Mouse (Mus musculus): ENCODE data around the gene Bnipl. TPM values are rescaled to one million over a fixed set of nuclear protein-coding genes. Genes with fewer than 3 reads are reported as not detected.

Bnipl gene
- total RNA-seq (2014; fragmentation: Nextera tagmentation) (not detected in 2 replicates), total RNA-seq (2017) (0.35 TPM in 1 of 2 replicates, not detected in the other), polyA plus RNA-seq (2012) (0.03 and 0.12 TPM in 2 replicates)

DNA sequence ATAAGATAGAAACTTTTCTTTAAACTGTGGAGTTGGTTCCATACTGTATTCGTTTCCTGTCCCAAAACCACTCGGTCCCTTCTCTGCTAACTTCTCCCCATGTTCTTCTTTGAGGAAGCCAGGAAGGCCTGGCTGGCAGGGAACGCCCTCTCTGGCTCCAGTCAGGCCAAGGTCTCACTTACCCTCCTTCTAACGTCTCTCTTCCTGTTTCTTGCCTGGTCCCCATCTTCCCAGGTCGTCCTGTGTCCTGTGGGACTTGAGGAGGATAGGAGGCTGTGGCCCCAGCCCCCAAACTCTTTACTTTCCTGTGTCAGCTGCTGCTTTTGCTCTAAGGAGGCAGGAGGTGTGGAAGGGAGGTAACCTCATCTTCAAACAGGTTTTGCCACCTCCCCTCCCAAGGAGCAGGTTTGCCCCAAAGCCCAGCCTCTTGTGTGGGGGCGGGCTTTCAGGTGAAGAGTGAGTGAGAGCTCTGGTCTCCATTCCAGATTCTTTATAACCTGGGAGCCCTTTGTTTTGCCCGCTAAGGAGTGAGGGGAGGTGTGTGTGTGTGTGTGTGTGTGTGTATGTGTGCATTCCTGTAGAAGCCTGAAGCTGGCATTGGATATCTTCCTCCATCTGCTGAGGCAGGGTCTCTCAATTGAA lies at the start of gene Bnipl:
Bnipl (minus strand) TSS at position 411 of the 642 bp plus-strand sequence.
- peaks cover 34% of the 10 kb centered on the region for H3K4me1 ChIP-seq (ENCODE audit: insufficient read depth, low read depth, low read length)
- no peak for ATAC-seq (ENCODE audit: extremely low read depth, insufficient number of reproducible peaks, low FRiP score, poor library complexity, severe bottlenecking)
- H3K36me3 ChIP-seq (replicated peaks) = peaks cover 38% of the 10 kb centered on the region
- TF ChIP-seq TAL1 (conservative IDR thresholded peaks at IDR 0.05; ENCODE audit: low read depth, low read length) = no peak
- no peak for TF ChIP-seq CTCF (IDR thresholded peaks at IDR 0.05; ENCODE audit: low read depth, low read length)
- TF ChIP-seq POLR2AphosphoS5 (IDR thresholded peaks at IDR 0.05; ENCODE audit: insufficient replicate concordance, low read depth, low read length) = no peak
- TF ChIP-seq GATA1 (IDR thresholded peaks at IDR 0.05; ENCODE audit: borderline replicate concordance, low read length) = no peak
- no peak for TF ChIP-seq GATA2 (IDR thresholded peaks at IDR 0.05; ENCODE audit: borderline replicate concordance, low read depth, low read length)
- no peak within 1 kb of the TSS for H3K4me3 ChIP-seq (ENCODE audit: low read depth, low read length)
- no peak for DNase-seq (ENCODE audit: low spot score)
- no peaks in the 10 kb centered on the region for H3K9me3 ChIP-seq (replicated peaks)
- H3K27me3 ChIP-seq (ENCODE audit: insufficient read depth, low read length) = no peaks in the 10 kb centered on the region

DNA sequence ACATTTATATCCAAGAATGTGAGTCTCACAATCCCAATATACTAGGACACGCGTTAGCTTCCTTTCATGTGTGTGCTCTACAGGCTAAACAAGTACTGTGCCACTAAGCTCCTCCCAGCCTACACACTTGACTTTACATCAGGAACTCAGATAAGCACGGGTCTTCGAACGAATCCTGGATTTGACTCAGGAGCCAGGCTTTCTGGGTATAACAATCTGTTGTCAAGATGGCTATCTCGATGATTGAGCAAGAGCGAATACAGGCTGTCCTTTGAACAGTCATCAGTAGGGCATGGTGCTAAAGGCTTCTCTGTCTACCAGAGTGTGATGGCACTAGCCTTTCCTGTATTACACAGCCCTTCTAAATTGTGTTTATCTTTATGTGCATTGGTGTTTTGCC lies 47.0 kb upstream of the Bnipl start:
- TF ChIP-seq TAL1 (conservative IDR thresholded peaks at IDR 0.05; ENCODE audit: low read depth, low read length) (no peak), GATA2 (IDR thresholded peaks at IDR 0.05; ENCODE audit: borderline replicate concordance, low read depth, low read length) (no peak), CTCF (IDR thresholded peaks at IDR 0.05; ENCODE audit: low read depth, low read length) (no peak), POLR2AphosphoS5 (IDR thresholded peaks at IDR 0.05; ENCODE audit: insufficient replicate concordance, low read depth, low read length) (no peak), GATA1 (IDR thresholded peaks at IDR 0.05; ENCODE audit: borderline replicate concordance, low read length) (no peak)
- Histone ChIP-seq H3K9me3 (replicated peaks) (no peaks in the 10 kb centered on the region), H3K4me3 (ENCODE audit: low read depth, low read length) (no peak overlapping the region), H3K4me1 (ENCODE audit: insufficient read depth, low read depth, low read length) (peaks cover 48% of the 10 kb centered on the region), H3K36me3 (replicated peaks) (peaks cover 99% of the 10 kb centered on the region), H3K27me3 (ENCODE audit: insufficient read depth, low read length) (no peaks in the 10 kb centered on the region)
- no peak for DNase-seq (ENCODE audit: low spot score)
- no peak for ATAC-seq (ENCODE audit: extremely low read depth, insufficient number of reproducible peaks, low FRiP score, poor library complexity, severe bottlenecking)

DNA sequence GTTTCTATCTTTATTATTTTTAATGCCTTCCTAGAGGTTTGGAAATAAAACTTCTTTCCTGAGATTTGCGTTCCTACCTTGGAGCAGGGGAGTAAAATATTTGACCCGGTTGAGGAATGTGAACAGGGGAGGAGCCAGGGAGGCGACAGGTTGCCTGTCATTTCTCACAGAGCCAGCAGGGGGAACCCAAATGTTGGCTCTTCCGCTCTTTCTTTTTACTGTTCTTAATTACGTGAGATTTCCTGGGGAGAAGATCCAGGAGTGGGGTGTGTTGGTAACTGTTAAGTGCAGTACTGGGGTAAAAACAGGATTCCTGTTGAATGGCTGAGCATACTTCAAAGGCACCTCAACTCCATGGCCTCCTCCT lies 45.1 kb upstream of the Bnipl start:
- TF ChIP-seq GATA1 (IDR thresholded peaks at IDR 0.05; ENCODE audit: borderline replicate concordance, low read length) = no peak
- no peak for TF ChIP-seq GATA2 (IDR thresholded peaks at IDR 0.05; ENCODE audit: borderline replicate concordance, low read depth, low read length)
- peak; percentile 63 for TF ChIP-seq CTCF (IDR thresholded peaks at IDR 0.05; ENCODE audit: low read depth, low read length)
- H3K36me3 ChIP-seq (replicated peaks) = peaks cover 97% of the 10 kb centered on the region
- H3K4me3 ChIP-seq (ENCODE audit: low read depth, low read length) = no peak overlapping the region
- peaks cover 53% of the 10 kb centered on the region for H3K4me1 ChIP-seq (ENCODE audit: insufficient read depth, low read depth, low read length)
- DNase-seq (ENCODE audit: low spot score) = peak; percentile 72
- ATAC-seq (ENCODE audit: extremely low read depth, insufficient number of reproducible peaks, low FRiP score, poor library complexity, severe bottlenecking) = no peak
- no peaks in the 10 kb centered on the region for H3K9me3 ChIP-seq (replicated peaks)
- H3K27me3 ChIP-seq (ENCODE audit: insufficient read depth, low read length) = no peaks in the 10 kb centered on the region

DNA sequence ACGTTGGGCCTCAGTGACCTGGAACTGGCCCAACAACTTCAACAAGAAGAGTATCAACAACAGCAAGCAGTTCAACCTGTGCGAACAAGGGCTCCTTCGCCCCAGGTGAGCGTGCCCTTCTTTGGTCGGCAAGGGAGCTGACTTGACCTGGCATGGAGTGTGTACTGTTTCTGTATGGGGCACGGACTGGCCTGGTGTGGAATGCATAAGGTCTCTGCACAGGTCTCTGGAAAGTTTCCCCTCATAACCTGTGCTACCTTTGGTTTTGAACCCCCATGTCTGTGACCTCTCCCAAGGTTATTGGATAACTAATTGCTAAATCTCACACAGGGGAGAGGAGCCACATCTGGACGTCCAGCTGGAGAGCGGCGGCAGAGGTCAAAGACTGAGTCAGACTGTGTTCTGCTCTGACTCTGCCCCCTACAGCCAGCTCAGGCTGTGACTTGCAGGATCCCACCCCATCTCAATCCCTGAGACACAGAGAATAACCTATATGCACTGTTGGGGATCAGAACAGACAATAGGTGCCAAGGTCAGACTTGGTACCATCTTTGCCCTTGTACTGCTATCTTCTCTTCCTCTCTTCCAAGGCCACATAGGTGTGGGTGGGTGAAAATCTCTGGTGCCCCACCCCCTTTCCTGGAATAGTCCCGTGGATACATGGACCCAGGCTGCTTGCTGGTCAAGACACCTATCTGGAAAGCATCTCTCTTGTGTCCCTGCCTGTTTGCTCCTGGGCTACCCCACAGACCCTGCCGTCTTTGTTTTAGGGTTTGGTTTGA lies 44.5 kb upstream of the Bnipl start:
- no peak for TF ChIP-seq GATA1 (IDR thresholded peaks at IDR 0.05; ENCODE audit: borderline replicate concordance, low read length)
- TF ChIP-seq TAL1 (conservative IDR thresholded peaks at IDR 0.05; ENCODE audit: low read depth, low read length) = no peak
- no peak for TF ChIP-seq POLR2AphosphoS5 (IDR thresholded peaks at IDR 0.05; ENCODE audit: insufficient replicate concordance, low read depth, low read length)
- TF ChIP-seq GATA2 (IDR thresholded peaks at IDR 0.05; ENCODE audit: borderline replicate concordance, low read depth, low read length) = no peak
- TF ChIP-seq CTCF (IDR thresholded peaks at IDR 0.05; ENCODE audit: low read depth, low read length) = no peak
- DNase-seq (ENCODE audit: low spot score) (no peak), ATAC-seq (ENCODE audit: extremely low read depth, insufficient number of reproducible peaks, low FRiP score, poor library complexity, severe bottlenecking) (no peak)
- Histone ChIP-seq H3K27me3 (ENCODE audit: insufficient read depth, low read length) (no peaks in the 10 kb centered on the region), H3K4me3 (ENCODE audit: low read depth, low read length) (no peak overlapping the region), H3K4me1 (ENCODE audit: insufficient read depth, low read depth, low read length) (peaks cover 53% of the 10 kb centered on the region), H3K9me3 (replicated peaks) (no peaks in the 10 kb centered on the region), H3K36me3 (replicated peaks) (peaks cover 97% of the 10 kb centered on the region)

DNA sequence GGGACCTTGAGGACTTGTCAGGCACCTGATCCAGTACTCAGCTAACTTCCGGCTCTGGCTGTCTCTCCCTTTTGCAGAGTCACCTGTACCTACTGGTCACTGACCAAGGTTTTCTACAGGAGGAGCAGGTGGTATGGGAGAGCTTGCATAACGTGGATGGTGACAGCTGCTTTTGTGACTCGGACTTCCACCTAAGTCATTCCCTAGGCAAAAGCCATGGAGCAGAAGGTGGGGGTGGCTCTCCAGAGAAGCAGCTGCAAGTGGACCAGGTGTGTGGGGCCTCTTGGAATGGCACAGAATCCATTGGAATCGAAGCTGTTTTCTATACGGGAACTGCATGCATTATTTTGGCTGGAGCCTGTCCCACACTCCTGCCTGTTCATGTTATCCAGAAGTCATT lies 43.7 kb upstream of the Bnipl start:
- no peak for ATAC-seq (ENCODE audit: extremely low read depth, insufficient number of reproducible peaks, low FRiP score, poor library complexity, severe bottlenecking)
- peaks cover 53% of the 10 kb centered on the region for H3K4me1 ChIP-seq (ENCODE audit: insufficient read depth, low read depth, low read length)
- H3K4me3 ChIP-seq (ENCODE audit: low read depth, low read length) = no peak overlapping the region
- no peaks in the 10 kb centered on the region for H3K27me3 ChIP-seq (ENCODE audit: insufficient read depth, low read length)
- TF ChIP-seq CTCF (IDR thresholded peaks at IDR 0.05; ENCODE audit: low read depth, low read length) = no peak
- no peak for TF ChIP-seq TAL1 (conservative IDR thresholded peaks at IDR 0.05; ENCODE audit: low read depth, low read length)
- no peak for TF ChIP-seq POLR2AphosphoS5 (IDR thresholded peaks at IDR 0.05; ENCODE audit: insufficient replicate concordance, low read depth, low read length)
- no peak for TF ChIP-seq GATA2 (IDR thresholded peaks at IDR 0.05; ENCODE audit: borderline replicate concordance, low read depth, low read length)
- TF ChIP-seq GATA1 (IDR thresholded peaks at IDR 0.05; ENCODE audit: borderline replicate concordance, low read length) = no peak
- no peaks in the 10 kb centered on the region for H3K9me3 ChIP-seq (replicated peaks)
- DNase-seq (ENCODE audit: low spot score) = no peak
- peaks cover 97% of the 10 kb centered on the region for H3K36me3 ChIP-seq (replicated peaks)

DNA sequence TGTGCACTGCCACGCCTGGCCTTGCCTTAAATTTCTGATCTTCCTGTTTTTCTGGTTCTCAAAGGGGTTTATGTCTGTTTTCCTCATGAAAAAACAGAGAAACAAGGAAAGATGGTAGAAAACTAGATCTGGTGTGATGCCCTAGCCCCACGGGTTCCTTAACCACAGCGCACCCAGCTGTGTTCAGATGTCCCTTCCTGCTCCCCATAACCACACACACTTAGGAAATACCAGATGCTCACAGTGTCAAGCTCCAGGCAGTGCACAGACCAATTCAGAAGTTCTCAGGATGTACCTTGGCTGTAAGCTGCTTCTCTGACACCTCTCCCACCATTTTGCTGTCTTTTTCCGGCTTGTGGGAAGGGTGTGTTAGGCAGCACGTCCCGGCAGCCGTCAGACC lies 43.3 kb upstream of the Bnipl start:
- H3K4me1 ChIP-seq (ENCODE audit: insufficient read depth, low read depth, low read length) = peaks cover 53% of the 10 kb centered on the region
- no peak for ATAC-seq (ENCODE audit: extremely low read depth, insufficient number of reproducible peaks, low FRiP score, poor library complexity, severe bottlenecking)
- TF ChIP-seq GATA2 (IDR thresholded peaks at IDR 0.05; ENCODE audit: borderline replicate concordance, low read depth, low read length) (no peak), TAL1 (conservative IDR thresholded peaks at IDR 0.05; ENCODE audit: low read depth, low read length) (no peak), GATA1 (IDR thresholded peaks at IDR 0.05; ENCODE audit: borderline replicate concordance, low read length) (no peak), POLR2AphosphoS5 (IDR thresholded peaks at IDR 0.05; ENCODE audit: insufficient replicate concordance, low read depth, low read length) (no peak), CTCF (IDR thresholded peaks at IDR 0.05; ENCODE audit: low read depth, low read length) (no peak)

More for the DNA sequence above, 43.3 kb upstream of the Bnipl start:
- peaks cover 97% of the 10 kb centered on the region for H3K36me3 ChIP-seq (replicated peaks)
- no peak for DNase-seq (ENCODE audit: low spot score)
- H3K9me3 ChIP-seq (replicated peaks) = no peaks in the 10 kb centered on the region
- no peaks in the 10 kb centered on the region for H3K27me3 ChIP-seq (ENCODE audit: insufficient read depth, low read length)
- no peak overlapping the region for H3K4me3 ChIP-seq (ENCODE audit: low read depth, low read length)
